Mouse (Mus musculus) hindlimb bud, embryonic 11.5 days (tissue): ENCODE measurements around the gene Srms.
"Not testable (repeated sequence)": the region's sequence is repeated elsewhere in the genome, so short reads cannot be mapped to it uniquely, and the experiment has no call there.

Experiments used
- DNase-seq: peaks from one replicate; pipeline ENCODE4 v3.0.0-alpha.2; 2012; ENCODE audit warnings: low read depth, low spot score; ENCODE audit errors: extremely low spot score

The Srms gene

GRCm38 (mm10) chr2:181220361-181220760, 7.4 kb upstream of the Srms start:
- DNase-seq, result no peak

- peak; percentile 73 for DNase-seq
Measured at GRCm38 (mm10) chr2:181219538-181220216, 6.7 kb upstream of the Srms start, which contains the start of gene Fndc11. Fndc11 (plus strand) TSS chr2:181220013.

- DNase-seq, result no peak
Measured at GRCm38 (mm10) chr2:181218881-181219485, 6.0 kb upstream of the Srms start.

- no peak for DNase-seq
Measured at GRCm38 (mm10) chr2:181216037-181216436, 3.1 kb upstream of the Srms start.

- no peak for DNase-seq
Measured at GRCm38 (mm10) chr2:181212389-181213020, 480 bp downstream of the Srms start.

- no peak for DNase-seq
Measured at GRCm38 (mm10) chr2:181206118-181206517, 6.9 kb downstream of the Srms start.

- no peak for DNase-seq
Measured at GRCm38 (mm10) chr2:181205678-181206077, 7.3 kb downstream of the Srms start.

GRCm38 (mm10) chr2:181202886-181203285, 10.1 kb downstream of the Srms start:
- no peak for DNase-seq

GRCm38 (mm10) chr2:181202422-181202821, 10.6 kb downstream of the Srms start, which contains the start of gene Ptk6:
Ptk6 (minus strand) TSS chr2:181202789.
- no peak for DNase-seq

- DNase-seq, result no peak
Measured at GRCm38 (mm10) chr2:181201606-181202005, 11.4 kb downstream of the Srms start.

- DNase-seq, result no peak
Measured at GRCm38 (mm10) chr2:181196628-181197300, 16.2 kb downstream of the Srms start.

GRCm38 (mm10) chr2:181193044-181193443, 19.9 kb downstream of the Srms start:
- no peak for DNase-seq

- DNase-seq, result no peak
Measured at GRCm38 (mm10) chr2:181191936-181192335, 21.0 kb downstream of the Srms start.

GRCm38 (mm10) chr2:181191385-181191784, 21.6 kb downstream of the Srms start:
- DNase-seq, result not testable (repeated sequence)

GRCm38 (mm10) chr2:181189321-181189720, 23.7 kb downstream of the Srms start:
- DNase-seq, result no peak

- no peak for DNase-seq
Measured at GRCm38 (mm10) chr2:181188681-181189080, 24.3 kb downstream of the Srms start.

- peak; percentile 14 for DNase-seq
Measured at GRCm38 (mm10) chr2:181187121-181188000, 25.6 kb downstream of the Srms start, which contains the start of gene Ppdpf. Ppdpf (plus strand) TSS chr2:181187247.

GRCm38 (mm10) chr2:181186635-181187034, 26.4 kb downstream of the Srms start:
- peak; percentile 66 for DNase-seq

GRCm38 (mm10) chr2:181180898-181181297, 32.1 kb downstream of the Srms start:
- DNase-seq, result no peak

GRCm38 (mm10) chr2:181178471-181178870, 34.5 kb downstream of the Srms start:
- no peak for DNase-seq
